Mouse (Mus musculus) ES-Bruce4 (cell line): ENCODE measurements around the gene Cyp2t4.

ENCODE experiments used
- CTCF ChIP-seq: IDR thresholded peaks from one replicate; pipeline ENCODE4 v1.8.1; 2011; ENCODE audit warnings: low read depth, low read length
- EP300 ChIP-seq: IDR thresholded peaks from 2 replicates; pipeline ENCODE4 v1.6.1; 2011; ENCODE audit warnings: low read depth, low read length; ENCODE audit not compliant: insufficient read depth
- POLR2A ChIP-seq: IDR thresholded peaks from one replicate; pipeline ENCODE4 v1.8.1; 2011; ENCODE audit warnings: low read length; ENCODE audit not compliant: insufficient read depth

GRCm38 (mm10) chr7:27192434-27192833, 38.9 kb downstream of the Cyp2t4 start:
- no peak for TF ChIP-seq CTCF
- no peak for TF ChIP-seq EP300
- no peak for TF ChIP-seq POLR2A
